Mouse (Mus musculus) limb, embryonic 10.5 days (tissue): ENCODE measurements at regions not wholly inside any gene's neighbourhood (a gene's known extent, or its start where the extent isn't known, plus 50 kb on each side); places are given as distances from the start of the nearest gene placed in this dataset.

Experiments
- DNase-seq: peaks from one replicate; pipeline ENCODE4 v3.0.0-alpha.2; 2017; ENCODE audit warnings: low spot score
- H3K27ac ChIP-seq: fragments of 300-500 bp; sonication (generic); 2 replicates; pipeline ENCODE4 v1.5.1; 2016; ENCODE audit warnings: mild to moderate bottlenecking
- H3K27me3 ChIP-seq: fragments of 300-500 bp; sonication (generic); 2 replicates; pipeline ENCODE4 v1.6.1; 2016; ENCODE audit warnings: low read depth, mild to moderate bottlenecking; ENCODE audit not compliant: poor library complexity, severe bottlenecking
- H3K36me3 ChIP-seq: fragments of 300-500 bp; sonication (generic); 2 replicates; pipeline ENCODE4 v1.6.1; 2016; ENCODE audit warnings: mild to moderate bottlenecking, moderate library complexity
- H3K4me1 ChIP-seq: fragments of 300-500 bp; sonication (generic); 2 replicates; pipeline ENCODE4 v1.6.1; 2016
- H3K4me3 ChIP-seq: fragments of 300-500 bp; sonication (generic); 2 replicates; pipeline ENCODE4 v1.5.1; 2016; ENCODE audit warnings: mild to moderate bottlenecking, moderate library complexity
- H3K9me3 ChIP-seq: fragments of 300-500 bp; sonication (generic); replicated peaks from 2 replicates; pipeline ENCODE4 v1.6.1; 2016; ENCODE audit warnings: mild to moderate bottlenecking
- WGBS: fragments of 180-500 bp; shearing (Covaris S2); methylation state at CpG from one replicate; pipeline ENCODE4 v1.1.7; 2016; 5-methylcytosine and 5-hydroxymethylcytosine counted together

- Histone ChIP-seq H3K9me3 (no peaks in the 10 kb centered on the region), H3K4me1 (no peaks in the 10 kb centered on the region), H3K4me3 (no peak overlapping the region), H3K27me3 (no peaks in the 10 kb centered on the region), H3K36me3 (no peaks in the 10 kb centered on the region), H3K27ac (no peak overlapping the region)
- no peak for DNase-seq
Measured at GRCm38 (mm10) chr5:46883956-46884355, 1026.5 kb upstream of the Lcorl start.

DNA sequence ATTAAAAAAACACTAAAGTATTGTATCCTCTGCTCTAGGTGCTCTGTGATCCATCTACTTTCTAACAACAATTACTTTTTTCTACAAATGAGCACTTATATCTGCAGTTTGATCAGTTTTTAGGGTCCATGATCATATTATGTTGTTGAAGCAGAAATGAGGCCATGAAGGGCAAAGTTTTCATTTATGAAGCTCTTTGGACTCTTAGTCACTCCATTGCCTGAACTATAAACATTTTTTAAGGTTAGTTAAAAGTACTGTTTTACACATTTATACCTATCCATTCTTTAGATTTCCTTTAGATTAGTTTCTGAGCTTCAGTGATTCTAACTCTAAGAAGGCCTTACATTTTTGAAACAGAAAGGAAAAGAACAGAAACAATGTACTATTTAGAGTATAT, 999.4 kb upstream of the Lcorl start:
- Histone ChIP-seq H3K9me3 (no peaks in the 10 kb centered on the region), H3K4me3 (no peak overlapping the region), H3K27me3 (no peaks in the 10 kb centered on the region), H3K27ac (no peak overlapping the region), H3K36me3 (no peaks in the 10 kb centered on the region), H3K4me1 (no peaks in the 10 kb centered on the region)
- no peak for DNase-seq

DNA sequence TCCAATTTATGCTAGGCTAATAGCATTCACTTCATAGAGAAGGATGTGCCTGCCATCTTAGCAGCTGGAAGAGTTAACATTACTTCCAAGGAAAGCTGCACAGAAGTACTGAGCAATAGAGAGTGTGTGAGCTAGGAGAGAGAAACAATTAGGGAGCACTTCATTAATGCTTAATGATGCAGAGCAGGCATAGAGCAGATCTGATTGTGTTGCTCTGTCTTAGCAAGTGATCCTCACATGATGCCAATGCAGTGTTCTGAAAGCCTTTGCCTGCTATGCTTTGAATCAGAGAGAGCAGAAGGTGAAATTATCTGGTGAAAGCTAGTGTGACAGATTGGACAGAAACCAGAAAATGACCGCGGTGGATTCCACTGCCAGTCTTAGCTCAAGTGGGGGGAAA, 987.8 kb upstream of the Lcorl start:
- no peaks in the 10 kb centered on the region for H3K36me3 ChIP-seq
- no peaks in the 10 kb centered on the region for H3K9me3 ChIP-seq
- H3K4me1 ChIP-seq: no peaks in the 10 kb centered on the region
- no peaks in the 10 kb centered on the region for H3K27me3 ChIP-seq
- no peak overlapping the region for H3K27ac ChIP-seq
- no peak for DNase-seq
- no peak overlapping the region for H3K4me3 ChIP-seq
- WGBS: 85% methylated on average over 2 of the region's 2 CpGs

- H3K27me3 ChIP-seq: no peaks in the 10 kb centered on the region
- H3K4me1 ChIP-seq: no peaks in the 10 kb centered on the region
- H3K36me3 ChIP-seq: no peaks in the 10 kb centered on the region
- no peak overlapping the region for H3K4me3 ChIP-seq
- WGBS: 92% methylated on average over 4 of the region's 4 CpGs
- H3K9me3 ChIP-seq: no peaks in the 10 kb centered on the region
- no peak overlapping the region for H3K27ac ChIP-seq
- no peak for DNase-seq
Measured at GRCm38 (mm10) chr5:46836810-46837209, 979.4 kb upstream of the Lcorl start.

- Histone ChIP-seq H3K36me3 (no peaks in the 10 kb centered on the region), H3K27me3 (no peaks in the 10 kb centered on the region), H3K27ac (no peak overlapping the region), H3K4me1 (no peaks in the 10 kb centered on the region), H3K9me3 (no peaks in the 10 kb centered on the region), H3K4me3 (no peak overlapping the region)
- DNase-seq: no peak
- 84% methylated on average over 9 of the region's 9 CpGs for WGBS
Measured at GRCm38 (mm10) chr5:46830797-46831618, 973.6 kb upstream of the Lcorl start.

DNA sequence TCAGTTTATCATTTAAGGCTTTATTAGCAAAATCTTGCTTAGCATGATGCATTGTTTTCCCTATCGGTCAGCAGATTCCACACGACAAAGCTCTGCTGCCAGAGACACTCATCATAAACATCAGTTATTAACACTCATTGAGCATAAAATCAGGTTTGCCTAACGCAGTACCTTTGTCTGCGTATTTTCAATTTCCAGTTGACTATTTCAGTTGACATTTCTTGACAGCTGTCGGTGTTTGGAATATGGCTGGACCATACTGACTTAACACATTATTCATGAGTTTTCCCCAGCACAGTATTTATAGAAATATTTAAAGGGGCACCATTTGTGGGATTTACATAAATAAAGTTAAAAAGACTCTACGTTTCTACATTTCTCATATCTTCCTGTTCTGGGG, 972.7 kb upstream of the Lcorl start:
- DNase-seq: no peak
- H3K27ac ChIP-seq: no peak overlapping the region
- no peaks in the 10 kb centered on the region for H3K4me1 ChIP-seq
- no peaks in the 10 kb centered on the region for H3K36me3 ChIP-seq
- H3K9me3 ChIP-seq: no peaks in the 10 kb centered on the region
- WGBS: 93% methylated on average over 6 of the region's 6 CpGs
- H3K27me3 ChIP-seq: no peaks in the 10 kb centered on the region
- H3K4me3 ChIP-seq: no peak overlapping the region

GRCm38 (mm10) chr5:46826381-46826780, 969.0 kb upstream of the Lcorl start:
- Histone ChIP-seq H3K9me3 (no peaks in the 10 kb centered on the region), H3K4me3 (no peak overlapping the region), H3K36me3 (no peaks in the 10 kb centered on the region), H3K27me3 (no peaks in the 10 kb centered on the region), H3K27ac (no peak overlapping the region), H3K4me1 (peaks cover 4% of the 10 kb centered on the region; the same call in 1 of the 2 replicates)
- 98% methylated on average over 1 of the region's 1 CpGs for WGBS
- DNase-seq: no peak

DNA sequence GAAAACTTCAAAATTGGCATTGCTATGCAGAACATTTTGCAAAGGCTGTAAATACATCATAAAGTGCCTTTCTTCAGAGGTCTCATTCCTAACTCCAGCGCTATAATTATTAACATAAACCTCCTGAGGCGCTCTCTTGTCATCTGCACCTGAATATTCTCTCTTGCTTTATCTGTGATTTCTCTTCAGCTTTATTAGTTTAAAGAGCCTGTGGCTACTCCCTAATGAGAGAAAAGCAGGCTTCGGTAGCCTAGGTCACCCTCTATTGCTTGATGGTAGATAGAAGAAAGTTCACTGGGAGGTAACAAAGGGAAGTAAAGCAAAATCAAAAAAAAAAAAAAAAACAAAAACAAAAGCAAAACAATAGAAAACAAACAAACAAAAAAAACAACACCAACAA, 967.5 kb upstream of the Lcorl start:
- 64% methylated on average over 3 of the region's 3 CpGs for WGBS
- peaks cover 4% of the 10 kb centered on the region; the same call in 1 of the 2 replicates for H3K4me1 ChIP-seq
- no peaks in the 10 kb centered on the region for H3K9me3 ChIP-seq
- no peaks in the 10 kb centered on the region for H3K27me3 ChIP-seq
- no peak overlapping the region for H3K4me3 ChIP-seq
- H3K27ac ChIP-seq: no peak overlapping the region
- DNase-seq: no peak
- H3K36me3 ChIP-seq: no peaks in the 10 kb centered on the region

- WGBS: 92% methylated on average over 2 of the region's 2 CpGs
- no peak for DNase-seq
Measured at GRCm38 (mm10) chr5:46795102-46795501, 937.7 kb upstream of the Lcorl start.

GRCm38 (mm10) chr5:46794028-46794705, 936.8 kb upstream of the Lcorl start:
- Histone ChIP-seq H3K4me3 (no peak overlapping the region), H3K9me3 (no peaks in the 10 kb centered on the region), H3K4me1 (peaks cover 7% of the 10 kb centered on the region; the same call in 1 of the 2 replicates), H3K27me3 (no peaks in the 10 kb centered on the region), H3K36me3 (no peaks in the 10 kb centered on the region), H3K27ac (no peak overlapping the region)
- DNase-seq: no peak
- WGBS: 73% methylated on average over 7 of the region's 7 CpGs

More at GRCm38 (mm10) chr5:46795102-46795501, 937.7 kb upstream of the Lcorl start:
- H3K4me1 ChIP-seq: peaks cover 7% of the 10 kb centered on the region; the same call in 1 of the 2 replicates
- no peak overlapping the region for H3K4me3 ChIP-seq
- no peak overlapping the region for H3K27ac ChIP-seq
- H3K9me3 ChIP-seq: no peaks in the 10 kb centered on the region
- H3K27me3 ChIP-seq: no peaks in the 10 kb centered on the region
- no peaks in the 10 kb centered on the region for H3K36me3 ChIP-seq

DNA sequence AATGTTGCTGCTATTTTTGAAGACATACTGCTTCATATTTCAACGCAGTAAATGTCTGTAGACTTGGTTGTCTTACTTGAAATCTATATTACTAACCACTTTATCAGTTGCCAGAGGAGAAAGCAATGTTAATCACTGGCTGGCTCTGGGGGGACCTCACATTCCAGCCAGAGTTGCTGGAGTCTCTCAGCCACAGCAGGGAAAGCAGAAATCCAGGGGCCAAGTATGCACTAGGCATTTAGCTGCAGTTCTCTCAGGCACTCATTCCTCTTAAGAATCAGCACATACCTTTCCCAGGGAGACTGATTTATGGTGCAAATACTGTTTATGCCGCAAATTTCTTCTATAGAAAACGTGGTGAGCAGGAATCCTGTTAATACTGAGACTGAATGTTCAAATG, 933.6 kb upstream of the Lcorl start:
- 60% methylated on average over 3 of the region's 3 CpGs for WGBS
- H3K4me1 ChIP-seq: peaks cover 7% of the 10 kb centered on the region; the same call in 1 of the 2 replicates

GRCm38 (mm10) chr5:46790536-46790935, 933.1 kb upstream of the Lcorl start:
- Histone ChIP-seq H3K27ac (no peak overlapping the region), H3K4me3 (no peak overlapping the region), H3K4me1 (peaks cover 7% of the 10 kb centered on the region; the same call in 1 of the 2 replicates), H3K36me3 (no peaks in the 10 kb centered on the region), H3K27me3 (no peaks in the 10 kb centered on the region), H3K9me3 (no peaks in the 10 kb centered on the region)
- no peak for DNase-seq
- 80% methylated on average over 3 of the region's 3 CpGs for WGBS

More for the DNA sequence above, 933.6 kb upstream of the Lcorl start:
- DNase-seq: no peak
- H3K27ac ChIP-seq: no peak overlapping the region
- H3K9me3 ChIP-seq: no peaks in the 10 kb centered on the region
- no peaks in the 10 kb centered on the region for H3K36me3 ChIP-seq
- no peak overlapping the region for H3K4me3 ChIP-seq
- H3K27me3 ChIP-seq: no peaks in the 10 kb centered on the region

GRCm38 (mm10) chr5:46787079-46787478, 929.7 kb upstream of the Lcorl start:
- Histone ChIP-seq H3K27me3 (no peaks in the 10 kb centered on the region), H3K9me3 (no peaks in the 10 kb centered on the region), H3K27ac (no peak overlapping the region), H3K36me3 (no peaks in the 10 kb centered on the region), H3K4me1 (peaks cover 7% of the 10 kb centered on the region; the same call in 1 of the 2 replicates), H3K4me3 (no peak overlapping the region)
- 86% methylated on average over 3 of the region's 3 CpGs for WGBS
- DNase-seq: no peak
